Mouse (Mus musculus) hindbrain, embryonic 12.5 days (tissue): ENCODE results near the gene Lat. TPM values are rescaled to one million over a fixed set of nuclear protein-coding genes. Genes with fewer than 3 reads are reported as not detected.
"Not testable (repeated sequence)": the region's sequence is repeated elsewhere in the genome, so short reads cannot be mapped to it uniquely, and the experiment has no call there.

Experiments used
- ATAC-seq: fragments of 200-750 bp; cut with Nextera tagmentation; 2 replicates; pipeline ENCODE4 v1.8.0; 2017; ENCODE audit warnings: moderate TSS enrichment; ENCODE audit not compliant: low FRiP score
- H3K27ac ChIP-seq: fragments of 300-500 bp; sonication (generic); 2 replicates; pipeline ENCODE4 v1.5.1; 2016; ENCODE audit warnings: mild to moderate bottlenecking
- H3K27me3 ChIP-seq: fragments of 300-500 bp; sonication (generic); 2 replicates; pipeline ENCODE4 v1.6.1; 2016; ENCODE audit warnings: mild to moderate bottlenecking
- H3K36me3 ChIP-seq: fragments of 300-500 bp; sonication (generic); 2 replicates; pipeline ENCODE4 v1.6.1; 2016; ENCODE audit warnings: mild to moderate bottlenecking
- H3K4me1 ChIP-seq: fragments of 300-500 bp; sonication (generic); 2 replicates; pipeline ENCODE4 v1.6.1; 2016
- H3K4me2 ChIP-seq: fragments of 300-500 bp; sonication (generic); replicated peaks from 2 replicates; pipeline ENCODE4 v1.6.1; 2016; ENCODE audit warnings: mild to moderate bottlenecking
- H3K4me3 ChIP-seq: fragments of 300-500 bp; sonication (generic); 2 replicates; pipeline ENCODE4 v1.5.1; 2016; ENCODE audit warnings: mild to moderate bottlenecking
- H3K9ac ChIP-seq: fragments of 300-500 bp; sonication (generic); 2 replicates; pipeline ENCODE4 v1.6.1; 2016; ENCODE audit warnings: mild to moderate bottlenecking, moderate library complexity
- H3K9me3 ChIP-seq: fragments of 300-500 bp; sonication (generic); replicated peaks from 2 replicates; pipeline ENCODE4 v1.6.1; 2016; ENCODE audit warnings: mild to moderate bottlenecking
- WGBS: fragments of 180-500 bp; shearing (Covaris S2); methylation state at CpG from one replicate; pipeline ENCODE4 v1.1.7; 2016; 5-methylcytosine and 5-hydroxymethylcytosine counted together
- polyA plus RNA-seq: library from polyadenylated mRNA; unstranded; fragments of >200 nt; fragmentation: Nextera tagmentation; extraction: Ambion mirVana; gene quantifications from 2 replicates; pipeline ENCODE4 v1.2.1, GENCODE M21; 2016

Lat gene
- polyA plus RNA-seq, 1 experiment from 2014 or later: 3.0 TPM

DNA sequence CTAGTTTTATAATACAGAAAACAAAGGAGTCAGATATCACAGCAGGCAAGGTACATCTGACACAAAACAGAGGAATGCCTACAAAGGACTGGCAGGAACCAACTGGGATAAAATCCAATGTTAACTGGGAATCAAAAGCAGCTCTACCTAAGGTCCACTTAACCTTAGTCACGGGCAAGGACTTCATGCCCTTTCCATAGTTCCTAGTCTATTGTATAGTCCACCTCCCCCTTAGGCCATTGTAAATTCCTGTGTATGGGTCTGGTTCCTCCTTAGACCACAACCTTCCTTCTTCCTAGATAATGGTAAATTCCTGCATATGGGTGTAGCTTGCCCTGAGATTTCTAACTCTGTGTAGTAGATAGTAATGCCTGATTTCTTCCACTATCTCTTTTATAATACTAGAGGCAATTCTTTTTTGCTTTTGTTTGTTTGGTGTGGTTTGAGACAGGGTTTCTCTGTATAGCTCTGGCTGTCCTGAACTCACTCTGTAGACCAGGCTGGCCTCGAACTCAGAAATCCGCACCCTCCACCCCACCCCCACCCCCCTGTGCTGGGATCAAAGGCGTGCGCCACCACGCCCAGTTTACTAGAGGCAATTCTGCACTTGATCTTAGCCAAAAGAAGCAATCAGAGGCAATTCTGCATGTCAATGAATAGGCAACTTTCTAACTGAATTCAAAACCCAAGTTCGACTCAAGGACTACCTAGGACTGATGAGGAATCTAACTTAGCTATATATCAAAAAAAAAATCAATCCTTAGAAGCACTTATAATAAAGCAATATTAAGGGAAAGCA lies 22.9 kb upstream of the Lat start:
- not testable (repeated sequence) for H3K4me3 ChIP-seq, H3K27me3 ChIP-seq, H3K4me2 ChIP-seq, H3K27ac ChIP-seq, H3K9me3 ChIP-seq, H3K9ac ChIP-seq, ATAC-seq
- Histone ChIP-seq H3K4me1 (peaks cover 11% of the 10 kb centered on the region), H3K36me3 (peaks cover 31% of the 10 kb centered on the region)
- 96% methylated on average over 7 of the region's 7 CpGs for WGBS

DNA sequence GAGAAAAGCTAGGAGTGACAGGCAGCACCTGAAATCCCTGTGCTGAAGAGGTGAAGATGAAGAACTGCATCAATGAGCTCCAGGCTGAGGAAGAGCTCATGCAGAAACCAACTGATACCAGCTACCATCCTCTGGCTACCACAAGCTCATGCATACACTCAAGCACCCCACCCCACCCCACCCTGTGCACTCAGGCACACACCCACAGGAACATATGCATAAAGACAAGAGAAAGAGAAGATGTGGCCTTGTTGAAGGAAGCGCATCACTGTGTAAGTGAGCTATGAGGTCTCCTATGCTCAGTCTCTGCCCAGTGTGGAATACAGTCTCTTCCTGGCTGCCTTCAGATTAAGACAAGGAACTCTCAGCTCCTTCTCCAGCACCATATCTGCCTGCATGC lies 18.8 kb upstream of the Lat start:
- peaks cover 55% of the 10 kb centered on the region for H3K36me3 ChIP-seq
- H3K4me2 ChIP-seq: no peak overlapping the region
- no peaks in the 10 kb centered on the region for H3K9me3 ChIP-seq
- H3K27me3 ChIP-seq: no peaks in the 10 kb centered on the region
- no peak overlapping the region for H3K4me3 ChIP-seq
- no peak for ATAC-seq
- H3K27ac ChIP-seq: no peak overlapping the region
- H3K9ac ChIP-seq: no peak overlapping the region
- 100% methylated on average over 1 of the region's 1 CpGs for WGBS
- no peaks in the 10 kb centered on the region for H3K4me1 ChIP-seq

DNA sequence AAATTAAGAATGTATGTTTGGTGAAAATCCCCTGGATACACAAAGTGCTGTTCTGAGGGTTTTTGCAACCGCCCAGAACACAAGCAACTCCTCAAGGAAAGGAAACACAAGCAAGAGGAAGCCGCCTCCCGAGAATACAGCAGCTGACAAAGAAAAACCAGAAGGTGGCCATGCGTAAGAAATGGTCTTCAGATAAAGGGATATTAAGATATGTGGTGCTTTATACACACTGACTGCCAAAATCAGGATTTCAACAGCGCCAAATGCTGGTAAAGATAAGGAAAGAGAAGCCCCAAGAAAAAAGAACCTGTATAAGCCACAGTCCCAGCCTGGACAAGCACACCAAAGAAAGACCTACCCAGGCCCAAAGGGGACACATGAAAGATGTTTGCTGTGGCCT lies 14.2 kb upstream of the Lat start:
- Histone ChIP-seq H3K9ac (no peak overlapping the region), H3K36me3 (peaks cover 34% of the 10 kb centered on the region), H3K27me3 (no peaks in the 10 kb centered on the region), H3K4me2 (no peak overlapping the region), H3K4me3 (no peak overlapping the region), H3K27ac (no peak overlapping the region), H3K9me3 (no peaks in the 10 kb centered on the region), H3K4me1 (no peaks in the 10 kb centered on the region)
- WGBS: 86% methylated on average over 5 of the region's 5 CpGs
- ATAC-seq: no peak

DNA sequence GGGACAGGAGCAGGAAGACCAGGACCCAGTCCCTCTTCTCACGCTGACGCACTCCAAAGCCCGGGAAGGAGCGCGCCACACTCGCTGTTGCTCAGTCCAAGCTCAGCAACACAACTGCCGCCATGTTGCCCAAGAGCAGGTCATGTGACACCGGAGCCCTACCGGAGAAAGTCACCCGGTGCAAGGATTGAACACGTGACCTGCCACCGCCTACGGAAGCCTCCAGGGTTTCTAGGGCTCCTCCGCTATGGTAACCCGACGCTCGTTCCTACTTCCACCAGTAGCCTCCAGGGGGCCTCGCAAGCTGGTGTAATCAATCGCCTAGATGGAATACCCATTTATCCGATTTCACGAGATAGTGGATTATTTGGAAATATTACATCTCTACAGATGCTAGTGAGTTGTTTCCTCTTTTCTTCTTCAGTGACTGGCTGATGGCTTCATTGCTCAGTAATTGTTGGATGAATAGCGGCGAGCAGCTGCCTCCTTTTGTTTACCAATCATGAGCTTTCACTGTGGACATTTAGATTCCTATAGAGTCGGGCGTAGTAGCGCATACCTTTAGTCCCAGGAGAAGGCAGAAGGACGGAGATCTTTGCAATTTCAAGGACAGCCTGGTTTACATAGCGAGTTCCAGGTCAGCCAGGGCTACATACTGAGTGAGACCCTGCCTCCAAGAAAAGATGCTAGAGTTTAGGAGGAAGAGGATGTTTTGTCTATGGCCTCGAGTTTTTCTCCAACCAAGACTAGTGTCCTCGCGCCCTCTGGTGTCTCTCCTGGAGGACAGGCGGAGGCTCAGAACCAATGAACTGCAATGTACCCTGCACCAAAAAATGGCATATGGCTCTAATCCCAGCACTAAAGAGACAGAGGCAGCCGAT lies 8.1 kb upstream of the Lat start, which contains the start of gene Spns1:
Spns1 (minus strand) TSS at position 173 of the 881 bp plus-strand sequence.
- Histone ChIP-seq H3K27me3 (no peaks in the 10 kb centered on the region), H3K36me3 (peaks cover 25% of the 10 kb centered on the region), H3K9me3 (no peaks in the 10 kb centered on the region), H3K9ac (peak within 1 kb of the TSS; percentile 89), H3K4me2 (peak within 1 kb of the TSS; percentile 97), H3K4me3 (peak within 1 kb of the TSS; percentile 95), H3K4me1 (peaks cover 15% of the 10 kb centered on the region), H3K27ac (peak within 1 kb of the TSS; percentile 58)
- ATAC-seq: peak; percentile 96
- under 1% methylated on average over 33 of the region's 33 CpGs for WGBS

DNA sequence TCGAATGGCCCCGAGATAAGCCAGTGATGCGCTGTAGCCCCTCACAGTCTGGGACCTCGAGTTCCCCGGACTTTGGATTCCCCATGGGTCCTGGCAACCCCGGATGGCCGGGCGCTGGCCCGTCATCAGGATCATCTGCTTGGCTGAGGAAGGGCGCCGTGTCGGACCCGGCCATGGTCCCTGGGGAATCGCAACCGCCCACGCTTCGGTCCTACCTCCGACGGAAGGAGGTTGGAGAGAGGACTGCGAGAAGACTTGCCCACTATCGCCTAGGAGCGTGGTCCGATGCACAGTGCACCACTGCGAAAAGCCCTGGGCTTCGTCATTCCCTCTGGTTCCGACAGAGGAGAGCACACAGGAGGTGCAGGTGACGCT lies 7.5 kb upstream of the Lat start:
- no peaks in the 10 kb centered on the region for H3K27me3 ChIP-seq
- peak overlapping the region; percentile 95 for H3K4me3 ChIP-seq
- 1% methylated on average over 27 of the region's 27 CpGs for WGBS
- peak overlapping the region; percentile 89 for H3K9ac ChIP-seq
- H3K36me3 ChIP-seq: peaks cover 31% of the 10 kb centered on the region
- H3K4me2 ChIP-seq: peak overlapping the region; percentile 97
- ATAC-seq: peak; percentile 71
- H3K9me3 ChIP-seq: no peaks in the 10 kb centered on the region
- peak overlapping the region; percentile 58; the same call in 1 of the 2 replicates for H3K27ac ChIP-seq
- peaks cover 15% of the 10 kb centered on the region for H3K4me1 ChIP-seq

DNA sequence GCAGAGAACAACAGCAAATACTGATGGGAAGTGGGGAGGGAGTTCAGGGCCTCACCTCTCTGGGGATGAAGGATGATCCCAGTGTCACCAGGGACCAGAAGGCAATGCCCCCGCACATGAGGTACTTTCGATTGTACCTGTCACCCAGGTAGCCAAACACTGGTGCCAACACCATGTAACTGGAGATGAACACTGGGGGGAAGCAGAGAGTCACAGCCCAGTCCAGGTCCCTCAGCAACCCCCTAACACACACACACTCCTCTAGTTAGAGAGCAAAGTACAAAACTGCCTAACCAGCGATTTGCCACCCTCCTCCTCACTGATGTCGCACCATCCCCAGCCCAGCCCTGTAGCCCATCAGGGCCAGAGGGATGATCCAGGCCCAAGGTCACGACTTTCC lies 5.6 kb upstream of the Lat start:
- peaks cover 49% of the 10 kb centered on the region for H3K36me3 ChIP-seq
- no peak overlapping the region for H3K27ac ChIP-seq
- H3K9ac ChIP-seq: no peak overlapping the region
- WGBS: 72% methylated on average over 5 of the region's 5 CpGs
- no peak overlapping the region for H3K4me3 ChIP-seq
- H3K4me1 ChIP-seq: peaks cover 15% of the 10 kb centered on the region
- no peak for ATAC-seq
- H3K9me3 ChIP-seq: no peaks in the 10 kb centered on the region
- H3K4me2 ChIP-seq: no peak overlapping the region
- H3K27me3 ChIP-seq: no peaks in the 10 kb centered on the region

DNA sequence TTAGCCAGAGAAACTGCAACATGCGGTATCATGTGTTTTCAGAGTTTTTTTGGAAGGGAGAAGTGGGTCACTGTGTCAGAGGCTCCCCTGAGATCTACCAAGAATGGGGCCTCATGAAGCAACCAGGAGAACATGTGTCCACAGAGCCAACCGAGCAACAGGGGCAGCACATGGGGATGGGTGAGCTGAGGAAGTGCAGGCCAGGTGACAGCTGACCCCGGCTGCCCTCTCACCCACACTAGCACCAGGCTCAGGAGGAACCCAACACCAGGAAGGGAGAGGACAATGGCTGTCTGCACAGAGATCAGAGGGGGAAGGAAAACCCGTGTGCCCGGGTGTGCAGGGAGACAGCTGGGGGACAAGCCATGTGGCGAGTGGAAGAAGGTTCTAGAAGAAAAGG lies 5.2 kb upstream of the Lat start:
- 86% methylated on average over 6 of the region's 6 CpGs for WGBS
- Histone ChIP-seq H3K4me3 (no peak overlapping the region), H3K9me3 (no peaks in the 10 kb centered on the region), H3K9ac (no peak overlapping the region), H3K4me1 (peaks cover 15% of the 10 kb centered on the region), H3K27me3 (no peaks in the 10 kb centered on the region), H3K36me3 (peaks cover 54% of the 10 kb centered on the region), H3K27ac (no peak overlapping the region), H3K4me2 (no peak overlapping the region)
- ATAC-seq: no peak

DNA sequence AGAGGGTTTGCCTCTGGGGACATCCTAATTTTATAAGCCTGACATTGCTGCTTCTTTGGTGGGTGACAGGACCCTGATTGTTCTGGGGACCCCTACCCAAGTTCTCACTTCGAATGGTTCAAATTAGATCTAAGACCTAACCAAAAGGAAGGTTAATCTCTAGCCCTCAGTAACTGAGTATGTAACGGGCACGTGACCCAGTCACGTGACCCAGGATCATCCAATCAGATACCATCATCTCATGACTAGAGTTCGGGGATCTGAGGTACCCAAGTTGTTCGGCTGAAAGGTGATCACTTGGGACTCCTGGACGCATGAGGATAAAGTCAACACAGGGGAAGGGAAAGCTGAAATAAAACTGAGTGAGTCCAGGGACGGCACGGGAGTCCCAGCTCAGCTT lies 3.6 kb upstream of the Lat start:
- ATAC-seq: no peak
- Histone ChIP-seq H3K4me2 (no peak overlapping the region), H3K27me3 (no peaks in the 10 kb centered on the region), H3K4me1 (peaks cover 14% of the 10 kb centered on the region), H3K36me3 (peaks cover 65% of the 10 kb centered on the region), H3K27ac (no peak overlapping the region), H3K9ac (no peak overlapping the region), H3K4me3 (no peak overlapping the region), H3K9me3 (no peaks in the 10 kb centered on the region)
- WGBS: 88% methylated on average over 9 of the region's 9 CpGs

DNA sequence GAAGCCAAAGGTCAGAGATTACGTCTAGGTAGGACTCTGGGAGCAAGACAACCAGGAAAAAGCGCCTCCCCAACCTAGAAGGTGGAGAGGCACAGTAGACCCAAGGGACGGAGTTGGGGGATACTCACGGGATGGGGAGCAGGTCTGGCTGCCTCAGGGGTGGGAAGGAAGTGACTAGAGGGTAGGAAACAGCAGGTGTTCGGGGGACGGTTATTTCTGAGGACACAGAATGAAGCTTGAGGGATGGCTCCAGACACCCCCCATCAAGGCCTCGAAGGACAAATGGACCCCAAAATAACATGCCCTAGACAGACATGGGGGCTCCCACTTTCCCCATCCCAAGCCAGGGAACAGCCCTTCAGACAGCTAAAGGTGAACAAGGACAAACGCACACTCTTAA lies 1.0 kb downstream of the Lat start:
- Histone ChIP-seq H3K4me2 (no peak overlapping the region), H3K36me3 (peaks cover 64% of the 10 kb centered on the region), H3K27ac (no peak overlapping the region), H3K4me3 (no peak overlapping the region), H3K4me1 (no peaks in the 10 kb centered on the region), H3K27me3 (no peaks in the 10 kb centered on the region), H3K9me3 (no peaks in the 10 kb centered on the region), H3K9ac (no peak overlapping the region)
- 88% methylated on average over 8 of the region's 8 CpGs for WGBS
- no peak for ATAC-seq

DNA sequence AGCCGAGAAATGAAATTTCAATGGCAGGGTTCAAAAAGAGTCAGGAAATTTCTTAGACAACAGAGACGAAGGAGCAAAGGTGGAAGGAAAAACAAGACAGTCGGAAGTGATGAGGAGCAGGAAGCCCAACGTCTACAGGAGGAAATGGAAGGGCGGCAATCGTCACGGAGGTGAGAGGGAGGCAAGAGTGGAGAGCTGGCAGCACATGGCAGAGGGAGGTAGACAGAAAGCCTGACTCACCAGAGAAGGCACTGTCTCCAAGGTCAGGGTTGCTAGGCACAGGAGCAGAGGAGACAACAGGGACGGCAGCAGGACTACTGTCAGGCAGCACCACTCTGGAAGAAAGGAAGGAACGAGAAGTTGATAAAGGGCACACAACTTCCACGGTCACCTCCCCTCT lies 1.7 kb downstream of the Lat start:
- no peaks in the 10 kb centered on the region for H3K9me3 ChIP-seq
- H3K27me3 ChIP-seq: no peaks in the 10 kb centered on the region
- no peak overlapping the region for H3K4me2 ChIP-seq
- no peak overlapping the region for H3K9ac ChIP-seq
- H3K4me1 ChIP-seq: no peaks in the 10 kb centered on the region
- WGBS: 89% methylated on average over 10 of the region's 10 CpGs
- H3K36me3 ChIP-seq: peaks cover 56% of the 10 kb centered on the region
- no peak overlapping the region for H3K27ac ChIP-seq
- H3K4me3 ChIP-seq: no peak overlapping the region
- no peak for ATAC-seq

DNA sequence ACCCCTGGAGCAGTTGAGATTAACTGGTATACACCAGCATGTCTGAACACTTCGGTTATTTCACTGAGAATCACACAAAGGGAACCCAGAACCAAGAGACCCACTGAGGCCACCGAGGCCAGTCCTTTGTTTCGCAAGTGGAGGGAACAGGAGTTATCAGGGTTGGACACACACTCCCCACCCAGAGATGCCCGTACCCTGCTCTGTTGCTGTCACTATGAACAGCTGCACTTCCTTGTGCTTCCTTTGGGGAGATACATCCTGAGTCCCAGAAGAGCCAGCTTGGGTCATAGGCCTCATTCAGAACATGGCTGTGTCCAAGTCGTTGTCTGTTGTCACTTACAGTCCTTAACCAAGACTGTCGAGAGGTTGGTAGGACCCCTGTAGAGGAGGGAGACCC lies 6.3 kb downstream of the Lat start:
- WGBS: 85% methylated on average over 6 of the region's 6 CpGs
- Histone ChIP-seq H3K27ac (no peak overlapping the region), H3K9me3 (no peaks in the 10 kb centered on the region), H3K4me2 (no peak overlapping the region), H3K9ac (no peak overlapping the region), H3K36me3 (peaks cover 15% of the 10 kb centered on the region; the same call in 1 of the 2 replicates), H3K4me3 (no peak overlapping the region), H3K27me3 (no peaks in the 10 kb centered on the region), H3K4me1 (no peaks in the 10 kb centered on the region)
- ATAC-seq: no peak

DNA sequence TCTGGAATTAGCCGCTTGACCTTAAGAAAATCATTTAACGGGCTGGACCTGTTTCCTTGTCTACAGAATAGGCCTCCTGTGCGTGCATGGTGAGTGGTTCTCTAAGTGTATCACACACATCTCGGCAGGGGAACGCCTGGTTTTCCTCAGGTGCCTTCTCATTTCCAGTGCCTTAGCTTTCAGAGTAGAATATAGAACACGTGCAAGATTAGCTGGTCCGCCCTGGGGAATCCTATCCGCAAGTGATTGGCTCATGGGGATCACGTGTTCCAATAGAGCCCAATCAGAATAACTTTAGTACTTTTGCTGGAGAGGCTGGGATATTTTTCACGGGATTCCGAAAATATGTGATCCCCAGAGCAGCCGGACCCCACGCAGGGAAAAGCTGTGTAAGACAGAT lies 10.3 kb downstream of the Lat start:
- Histone ChIP-seq H3K36me3 (peaks cover 4% of the 10 kb centered on the region; the same call in 1 of the 2 replicates), H3K4me1 (peaks cover 2% of the 10 kb centered on the region; the same call in 1 of the 2 replicates), H3K4me3 (no peak overlapping the region), H3K27me3 (no peaks in the 10 kb centered on the region), H3K4me2 (no peak overlapping the region), H3K9me3 (no peaks in the 10 kb centered on the region), H3K27ac (no peak overlapping the region), H3K9ac (no peak overlapping the region)
- no peak for ATAC-seq
- 74% methylated on average over 13 of the region's 13 CpGs for WGBS
